Mouse (Mus musculus) ES-CJ7 (cell line): Measurements from ENCODE around the gene Ankar.

Source experiments
- DNase-seq: peaks from one replicate; pipeline ENCODE4 v3.0.0; 2011; ENCODE audit warnings: low read depth, low spot score

Gene Ankar

GRCm38 (mm10) chr1:72700479-72700878 is at the start of gene Ankar:
Ankar (minus strand) TSS chr1:72700579.
- DNase-seq: no peak

GRCm38 (mm10) chr1:72746382-72746781 is 46.0 kb upstream of the Ankar start:
- DNase-seq: no peak

- no peak for DNase-seq
These were observed 44.6 kb upstream of the Ankar start for GRCm38 (mm10) chr1:72744816-72745506.

GRCm38 (mm10) chr1:72741406-72741805 is 41.0 kb upstream of the Ankar start:
- DNase-seq: peak; percentile 67

- DNase-seq: no peak
These were observed 39.3 kb upstream of the Ankar start for GRCm38 (mm10) chr1:72739681-72740063.

- no peak for DNase-seq
These were observed 38.7 kb upstream of the Ankar start for GRCm38 (mm10) chr1:72738946-72739680.

- DNase-seq: no peak
These were observed 36.2 kb upstream of the Ankar start for GRCm38 (mm10) chr1:72736397-72737125.

GRCm38 (mm10) chr1:72733191-72733691 is 32.9 kb upstream of the Ankar start:
- no peak for DNase-seq

GRCm38 (mm10) chr1:72730126-72730525 is 29.7 kb upstream of the Ankar start:
- no peak for DNase-seq

GRCm38 (mm10) chr1:72728781-72729180 is 28.4 kb upstream of the Ankar start:
- no peak for DNase-seq

- no peak for DNase-seq
These were observed 25.6 kb upstream of the Ankar start for GRCm38 (mm10) chr1:72725941-72726340.

- no peak for DNase-seq
These were observed 24.0 kb upstream of the Ankar start for GRCm38 (mm10) chr1:72724354-72724753.

- no peak for DNase-seq
These were observed 22.3 kb upstream of the Ankar start for GRCm38 (mm10) chr1:72722646-72723045.

- DNase-seq: no peak
These were observed 19.8 kb upstream of the Ankar start for GRCm38 (mm10) chr1:72720115-72720725.

GRCm38 (mm10) chr1:72718846-72719245 is 18.5 kb upstream of the Ankar start:
- peak; percentile 91 for DNase-seq

GRCm38 (mm10) chr1:72717540-72717939 is 17.2 kb upstream of the Ankar start:
- DNase-seq: no peak

GRCm38 (mm10) chr1:72716926-72717325 is 16.5 kb upstream of the Ankar start:
- peak; percentile 90 for DNase-seq

GRCm38 (mm10) chr1:72716421-72716820 is 16.0 kb upstream of the Ankar start:
- DNase-seq: no peak

- DNase-seq: no peak
These were observed 15.4 kb upstream of the Ankar start for GRCm38 (mm10) chr1:72715593-72716361.

- DNase-seq: no peak
These were observed 14.7 kb upstream of the Ankar start for GRCm38 (mm10) chr1:72715065-72715464.

GRCm38 (mm10) chr1:72714547-72714946 is 14.2 kb upstream of the Ankar start:
- no peak for DNase-seq
